Mouse (Mus musculus): Measurements from ENCODE around the gene Cfap126.
"Not testable (repeated sequence)": the region's sequence is repeated elsewhere in the genome, so short reads cannot be mapped to it uniquely, and the experiment has no call there.

DNA sequence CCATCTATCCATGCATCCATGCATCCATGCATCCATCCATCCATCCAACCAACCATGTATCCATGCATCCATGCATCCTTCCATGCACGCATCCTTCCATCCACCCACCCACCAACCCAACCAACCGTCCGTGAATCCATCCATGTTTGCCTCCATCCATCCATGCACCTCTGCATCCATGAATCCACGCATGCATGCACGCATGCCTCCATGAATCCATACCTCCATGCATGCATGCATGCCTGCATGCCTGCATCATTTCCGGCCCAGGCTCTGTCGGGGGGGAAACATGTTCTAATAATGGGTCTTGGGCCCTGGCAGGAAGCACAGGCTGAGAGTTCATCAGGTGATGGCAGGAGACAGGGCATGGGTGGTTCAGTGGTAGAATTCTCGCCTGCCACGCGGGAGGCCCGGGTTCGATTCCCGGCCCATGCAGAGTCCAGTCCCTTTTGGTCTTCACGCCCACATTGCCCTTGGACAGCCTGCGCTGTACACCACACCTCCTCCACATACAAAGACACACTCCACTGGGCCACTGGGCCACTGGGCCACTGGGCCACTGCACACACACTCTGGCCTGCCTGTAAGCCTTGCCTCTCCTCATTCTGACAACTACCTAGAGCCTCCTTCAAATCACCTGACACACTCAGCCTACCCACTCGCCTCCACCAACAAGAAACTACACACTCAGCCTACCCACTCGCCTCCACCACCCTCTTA lies 32.0 kb upstream of the Cfap126 start:
- TF ChIP-seq POLR2A, CTCF (IDR thresholded peaks at IDR 0.05; ENCODE audit: extremely low read depth, insufficient read depth, low read length): not testable (repeated sequence)
